Mouse (Mus musculus): ENCODE data around the gene H6pd. TPM values are rescaled to one million over a fixed set of nuclear protein-coding genes. Genes with fewer than 3 reads are reported as not detected.
A peak's percentile ranks its signal among the peaks of the same experiment; 100 is the strongest.

The H6pd gene
- polyA plus RNA-seq, 2 experiments: 13.3 to 22.6 TPM

- ATAC-seq (ENCODE audit: low FRiP score, low read depth) (peak; percentile 79), DNase-seq (ENCODE audit: low spot score) (peak; percentile 80)
- Histone ChIP-seq H3K4me1 (ENCODE audit: control insufficient read depth, insufficient read depth, low read length) (peaks cover 10% of the 10 kb centered on the region; the same call in 1 of the 2 replicates), H3K9me3 (ENCODE audit: control insufficient read depth, low read length) (no peaks in the 10 kb centered on the region), H3K27me3 (ENCODE audit: control insufficient read depth, insufficient read depth, low read length) (no peaks in the 10 kb centered on the region), H3K4me2 (replicated peaks; ENCODE audit: low read depth, low read length, severe bottlenecking) (peak overlapping the region; percentile 73), H3K4me3 (replicated peaks; ENCODE audit: low read length) (peak overlapping the region; percentile 76), H3K36me3 (ENCODE audit: control insufficient read depth, insufficient read depth, low read length) (no peaks in the 10 kb centered on the region), H3K9ac (ENCODE audit: low read depth, low read length, severe bottlenecking) (peak overlapping the region; percentile 83), H3K27ac (replicated peaks; ENCODE audit: low read depth, low read length) (peak overlapping the region; percentile 91)
- TF ChIP-seq POLR2A (IDR thresholded peaks at IDR 0.05; ENCODE audit: borderline replicate concordance, extremely low read depth, insufficient read depth, insufficient read length): no peak
- WGBS: under 1% methylated on average over 32 of the region's 42 CpGs
Measured at GRCm38 (mm10) chr4:150008325-150008852, 434 bp downstream of the H6pd start.

- Histone ChIP-seq H3K4me2 (replicated peaks; ENCODE audit: low read depth, low read length, severe bottlenecking) (peak overlapping the region; percentile 73; the same call in 1 of the 2 replicates), H3K36me3 (ENCODE audit: control insufficient read depth, insufficient read depth, low read length) (no peaks in the 10 kb centered on the region), H3K9me3 (ENCODE audit: control insufficient read depth, low read length) (no peaks in the 10 kb centered on the region), H3K9ac (ENCODE audit: low read depth, low read length, severe bottlenecking) (no peak overlapping the region), H3K27me3 (ENCODE audit: control insufficient read depth, insufficient read depth, low read length) (no peaks in the 10 kb centered on the region), H3K27ac (replicated peaks; ENCODE audit: low read depth, low read length) (no peak overlapping the region), H3K4me3 (replicated peaks; ENCODE audit: low read length) (0 out of 2 replicates have a peak overlapping the region, but pooled peaks have one; percentile 76), H3K4me1 (ENCODE audit: control insufficient read depth, insufficient read depth, low read length) (peaks cover 10% of the 10 kb centered on the region)
- TF ChIP-seq POLR2A (IDR thresholded peaks at IDR 0.05; ENCODE audit: borderline replicate concordance, extremely low read depth, insufficient read depth, insufficient read length): no peak
- ATAC-seq (ENCODE audit: low FRiP score, low read depth): no peak
- WGBS: 91% methylated on average over 3 of the region's 3 CpGs
- no peak for DNase-seq (ENCODE audit: low spot score)
Measured at GRCm38 (mm10) chr4:150007444-150007843, 1.4 kb downstream of the H6pd start.

- H3K9ac ChIP-seq (ENCODE audit: low read depth, low read length, severe bottlenecking): no peak overlapping the region
- H3K27ac ChIP-seq (replicated peaks; ENCODE audit: low read depth, low read length): no peak overlapping the region
- no peak overlapping the region for H3K4me3 ChIP-seq (replicated peaks; ENCODE audit: low read length)
- no peak for DNase-seq (ENCODE audit: low spot score)
- H3K4me1 ChIP-seq (ENCODE audit: control insufficient read depth, insufficient read depth, low read length): peaks cover 11% of the 10 kb centered on the region
- no peak for TF ChIP-seq POLR2A (IDR thresholded peaks at IDR 0.05; ENCODE audit: borderline replicate concordance, extremely low read depth, insufficient read depth, insufficient read length)
- 68% methylated on average over 8 of the region's 8 CpGs for WGBS
- H3K9me3 ChIP-seq (ENCODE audit: control insufficient read depth, low read length): no peaks in the 10 kb centered on the region
- ATAC-seq (ENCODE audit: low FRiP score, low read depth): no peak
- no peaks in the 10 kb centered on the region for H3K27me3 ChIP-seq (ENCODE audit: control insufficient read depth, insufficient read depth, low read length)
- no peak overlapping the region for H3K4me2 ChIP-seq (replicated peaks; ENCODE audit: low read depth, low read length, severe bottlenecking)
- H3K36me3 ChIP-seq (ENCODE audit: control insufficient read depth, insufficient read depth, low read length): no peaks in the 10 kb centered on the region
Measured at GRCm38 (mm10) chr4:150006991-150007390, 1.8 kb downstream of the H6pd start.

- Histone ChIP-seq H3K4me3 (replicated peaks; ENCODE audit: low read length) (no peak overlapping the region), H3K9me3 (ENCODE audit: control insufficient read depth, low read length) (no peaks in the 10 kb centered on the region), H3K27ac (replicated peaks; ENCODE audit: low read depth, low read length) (no peak overlapping the region), H3K27me3 (ENCODE audit: control insufficient read depth, insufficient read depth, low read length) (no peaks in the 10 kb centered on the region), H3K4me1 (ENCODE audit: control insufficient read depth, insufficient read depth, low read length) (peaks cover 18% of the 10 kb centered on the region), H3K9ac (ENCODE audit: low read depth, low read length, severe bottlenecking) (no peak overlapping the region), H3K4me2 (replicated peaks; ENCODE audit: low read depth, low read length, severe bottlenecking) (no peak overlapping the region), H3K36me3 (ENCODE audit: control insufficient read depth, insufficient read depth, low read length) (no peaks in the 10 kb centered on the region)
- no peak for DNase-seq (ENCODE audit: low spot score)
- no peak for ATAC-seq (ENCODE audit: low FRiP score, low read depth)
- TF ChIP-seq POLR2A (IDR thresholded peaks at IDR 0.05; ENCODE audit: borderline replicate concordance, extremely low read depth, insufficient read depth, insufficient read length): no peak
- WGBS: 75% methylated on average over 21 of the region's 21 CpGs
Measured at GRCm38 (mm10) chr4:150006122-150006854, 2.5 kb downstream of the H6pd start.

GRCm38 (mm10) chr4:150005231-150005630 lies 3.6 kb downstream of the H6pd start:
- Histone ChIP-seq H3K4me1 (ENCODE audit: control insufficient read depth, insufficient read depth, low read length) (peaks cover 25% of the 10 kb centered on the region), H3K9ac (ENCODE audit: low read depth, low read length, severe bottlenecking) (no peak overlapping the region), H3K27ac (replicated peaks; ENCODE audit: low read depth, low read length) (no peak overlapping the region), H3K36me3 (ENCODE audit: control insufficient read depth, insufficient read depth, low read length) (no peaks in the 10 kb centered on the region), H3K9me3 (ENCODE audit: control insufficient read depth, low read length) (no peaks in the 10 kb centered on the region), H3K4me3 (replicated peaks; ENCODE audit: low read length) (no peak overlapping the region), H3K27me3 (ENCODE audit: control insufficient read depth, insufficient read depth, low read length) (no peaks in the 10 kb centered on the region), H3K4me2 (replicated peaks; ENCODE audit: low read depth, low read length, severe bottlenecking) (no peak overlapping the region)
- 91% methylated on average over 10 of the region's 10 CpGs for WGBS
- DNase-seq (ENCODE audit: low spot score) (no peak), ATAC-seq (ENCODE audit: low FRiP score, low read depth) (no peak)
- TF ChIP-seq POLR2A (IDR thresholded peaks at IDR 0.05; ENCODE audit: borderline replicate concordance, extremely low read depth, insufficient read depth, insufficient read length): no peak

Measured in limb, embryonic 14.5 days (tissue).